Mouse (Mus musculus) C2C12 (cell line): ENCODE measurements around the gene Hist3h2ba. TPM values are rescaled to one million over a fixed set of nuclear protein-coding genes. Genes with fewer than 3 reads are reported as not detected.

ENCODE experiments used
- H3K27me3 ChIP-seq: one replicate; pipeline ENCODE4 v1.6.1; 2011; ENCODE audit not compliant: control insufficient read depth, insufficient read depth, insufficient read length
- H3K36me3 ChIP-seq: one replicate; pipeline ENCODE4 v1.6.1; 2011; ENCODE audit not compliant: control insufficient read depth, insufficient read depth
- H3K4me3 ChIP-seq: one replicate; pipeline ENCODE4 v1.5.1; 2011; ENCODE audit warnings: mild to moderate bottlenecking, control low read depth; ENCODE audit not compliant: poor library complexity, insufficient read depth, severe bottlenecking
- H3K79me2 ChIP-seq: one replicate; pipeline ENCODE4 v1.6.1; 2011; ENCODE audit not compliant: control insufficient read depth, insufficient read depth
- H3K79me3 ChIP-seq: one replicate; pipeline ENCODE4 v1.6.1; 2011; ENCODE audit warnings: low read depth, control low read depth
- H3ac ChIP-seq: one replicate; pipeline ENCODE3; 2011; ENCODE audit warnings: low read depth; ENCODE audit not compliant: control insufficient read depth, insufficient read length
- CEBPB ChIP-seq: IDR thresholded peaks from one replicate; pipeline ENCODE4 v1.6.1; 2011; ENCODE audit warnings: low read depth, mild to moderate bottlenecking, control low read depth, moderate library complexity
- CTCF ChIP-seq: IDR thresholded peaks from one replicate; pipeline ENCODE4 v1.5.1; 2011; ENCODE audit not compliant: control insufficient read depth, insufficient read depth, insufficient read length
- FOSL1 ChIP-seq: IDR thresholded peaks from one replicate; pipeline ENCODE4 v1.8.0; 2011; ENCODE audit warnings: mild to moderate bottlenecking, low read length; ENCODE audit not compliant: poor library complexity, insufficient read depth, severe bottlenecking
- MAX ChIP-seq: IDR thresholded peaks from one replicate; pipeline ENCODE4 v1.6.1; 2011; ENCODE audit warnings: mild to moderate bottlenecking, control low read depth
- MYOD1 ChIP-seq: IDR thresholded peaks from one replicate; pipeline ENCODE4 v1.6.1; 2011; ENCODE audit warnings: low read depth; ENCODE audit not compliant: control insufficient read depth, insufficient read length
- MYOG ChIP-seq: IDR thresholded peaks from one replicate; pipeline ENCODE4 v1.6.1; 2011; ENCODE audit not compliant: control insufficient read depth, insufficient read length; ENCODE audit errors: extremely low read depth
- USF1 ChIP-seq: IDR thresholded peaks from one replicate; pipeline ENCODE4 v1.6.1; 2011; ENCODE audit warnings: low read depth, mild to moderate bottlenecking, control low read depth, moderate library complexity
- microRNA-seq: library from miRNA; unstranded; fragments of <30 nt; microRNA quantifications from one replicate; pipeline ENCODE4, GENCODE M21; 2019; ENCODE audit warnings: borderline microRNAs expressed
- polyA plus RNA-seq: library from polyadenylated mRNA; unstranded; fragments of >200 nt; fragmentation: generic; extraction: Trizol; gene quantifications from one replicate; pipeline ENCODE4 v1.2.1, GENCODE M21; 2012; ENCODE audit warnings: missing spikeins

Hist3h2ba gene
- polyA plus RNA-seq, 1 experiment, result 1.6 TPM

- no peaks in the 10 kb centered on the region for H3K79me3 ChIP-seq
- peaks cover 50% of the 10 kb centered on the region for H3K27me3 ChIP-seq
- no peaks in the 10 kb centered on the region for H3K36me3 ChIP-seq
- H3K79me2 ChIP-seq, result no peaks in the 10 kb centered on the region
- H3ac ChIP-seq, result no peak overlapping the region
- TF ChIP-seq USF1 (no peak), CTCF (no peak), MYOD1 (no peak), MYOG (no peak), FOSL1 (no peak), CEBPB (no peak)
- H3K4me3 ChIP-seq, result no peak overlapping the region
Measured at GRCm38 (mm10) chr11:58995061-58995806, 46.5 kb downstream of the Hist3h2ba start.

DNA sequence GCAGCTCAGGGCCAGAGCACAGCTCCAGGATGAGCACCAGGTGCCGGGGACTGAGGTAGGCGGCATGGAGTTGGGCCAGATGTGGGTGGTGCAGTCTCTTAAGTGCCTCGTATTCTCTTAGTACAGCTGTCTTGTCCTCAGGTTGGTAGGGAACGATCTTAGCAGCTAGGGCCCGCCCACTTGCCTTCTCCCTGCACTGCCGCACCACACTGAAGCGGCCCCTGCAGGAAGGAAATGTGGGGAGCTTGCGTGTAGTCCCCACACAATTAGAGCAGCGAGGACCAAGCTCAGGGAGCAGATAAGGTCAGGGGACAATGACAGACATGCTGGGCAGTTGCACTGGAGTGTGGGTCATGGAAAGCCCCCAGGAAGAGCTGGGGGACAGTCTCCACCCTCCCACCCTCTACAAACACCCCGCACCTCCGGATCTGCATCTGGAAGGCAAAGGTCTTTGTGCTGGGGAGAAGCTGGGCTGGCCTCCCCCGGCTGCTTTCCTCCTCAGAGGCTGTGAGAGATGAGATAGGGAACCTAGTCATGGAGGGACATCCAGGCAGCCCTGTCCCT is 47.2 kb downstream of the Hist3h2ba start:
- Histone ChIP-seq H3K79me3 (no peaks in the 10 kb centered on the region), H3K36me3 (no peaks in the 10 kb centered on the region), H3ac (no peak overlapping the region), H3K79me2 (no peaks in the 10 kb centered on the region), H3K27me3 (peaks cover 56% of the 10 kb centered on the region), H3K4me3 (no peak overlapping the region)
- TF ChIP-seq CEBPB, result no peak

DNA sequence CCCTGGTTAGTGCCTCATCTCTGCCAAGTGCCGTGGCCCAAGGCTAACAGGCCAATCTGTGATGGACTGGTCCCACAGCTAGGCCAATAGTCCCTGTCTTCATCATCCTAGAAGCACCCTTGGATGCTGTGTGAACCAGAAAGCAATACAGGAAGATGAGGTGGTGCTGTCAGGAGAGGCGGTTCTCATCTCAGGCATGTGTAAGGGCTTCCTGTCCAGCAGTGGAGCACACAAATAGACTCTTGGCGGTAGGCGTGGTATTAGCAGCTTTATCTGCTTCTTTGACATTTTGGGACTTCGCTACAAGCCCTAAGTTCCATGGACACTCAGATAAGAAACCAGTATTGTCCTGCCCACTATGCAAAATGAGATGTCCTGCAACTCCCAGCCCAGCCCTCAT is 48.8 kb downstream of the Hist3h2ba start:
- Histone ChIP-seq H3K79me2 (no peaks in the 10 kb centered on the region), H3K79me3 (no peaks in the 10 kb centered on the region), H3K36me3 (no peaks in the 10 kb centered on the region)

More for the DNA sequence above, 48.8 kb downstream of the Hist3h2ba start:
- Histone ChIP-seq H3K27me3 (peaks cover 67% of the 10 kb centered on the region), H3K4me3 (no peak overlapping the region), H3ac (no peak overlapping the region)
- TF ChIP-seq USF1, result no peak
- no peak for TF ChIP-seq MAX
- no peak for TF ChIP-seq CEBPB
- TF ChIP-seq CTCF, result no peak
- no peak for TF ChIP-seq MYOD1
- no peak for TF ChIP-seq MYOG
- no peak for TF ChIP-seq FOSL1

Small RNA genes within 50 kb of the gene (microRNA-seq; reads per million reads assigned to microRNA genes)
- 0.24 reads per million for gene Gm44313

Other genes starting within 250 kb of the Hist3h2ba start
- gene Olfr319, start 249.8 kb upstream of the Hist3h2ba start, polyA plus RNA-seq, result not detected
- gene Olfr318, start 224.9 kb upstream of the Hist3h2ba start, polyA plus RNA-seq, result not detected
- not detected for gene Olfr317, start 209.7 kb upstream of the Hist3h2ba start, polyA plus RNA-seq
- gene Olfr316, start 196.2 kb upstream of the Hist3h2ba start, polyA plus RNA-seq, result not detected
- gene Olfr315, start 175.7 kb upstream of the Hist3h2ba start, polyA plus RNA-seq, result not detected
- not detected for gene Olfr314, start 166.0 kb upstream of the Hist3h2ba start, polyA plus RNA-seq
- gene Fam183b, start 147.0 kb upstream of the Hist3h2ba start, polyA plus RNA-seq, result not detected
- not detected for gene Olfr313, start 133.9 kb upstream of the Hist3h2ba start, polyA plus RNA-seq
- not detected for gene Olfr312, start 119.7 kb upstream of the Hist3h2ba start, polyA plus RNA-seq
- not detected for gene Olfr311, start 109.7 kb upstream of the Hist3h2ba start, polyA plus RNA-seq
- gene Gm12258, start 101.8 kb upstream of the Hist3h2ba start, polyA plus RNA-seq, result 0.32 TPM
- gene 2810021J22Rik, start 81.7 kb upstream of the Hist3h2ba start, polyA plus RNA-seq, result 2.2 TPM
- gene Zfp39, start 44.7 kb upstream of the Hist3h2ba start, polyA plus RNA-seq, result 0.64 TPM
- not detected for gene Btnl10, start 31.0 kb upstream of the Hist3h2ba start, polyA plus RNA-seq
- 245 TPM for gene Rnf187, start 10.0 kb upstream of the Hist3h2ba start, polyA plus RNA-seq
- gene Hist3h2a, start 5.8 kb downstream of the Hist3h2ba start, polyA plus RNA-seq, result 11.4 TPM
- 0.22 TPM for gene Trim17, start 5.8 kb downstream of the Hist3h2ba start, polyA plus RNA-seq
- gene Trim11, start 29.2 kb downstream of the Hist3h2ba start, polyA plus RNA-seq, result 15.1 TPM
- 0.02 TPM for gene Obscn, start 187.5 kb downstream of the Hist3h2ba start, polyA plus RNA-seq
- gene Iba57, start 214.8 kb downstream of the Hist3h2ba start, polyA plus RNA-seq, result 3.5 TPM
- 0.02 TPM for gene Gjc2, start 234.3 kb downstream of the Hist3h2ba start, polyA plus RNA-seq
- 81.0 TPM for gene Guk1, start 243.3 kb downstream of the Hist3h2ba start, polyA plus RNA-seq